Mouse (Mus musculus): ENCODE measurements around the gene Ms4a10.

The Ms4a10 gene

GRCm38 (mm10) chr19:10914870-10915269 lies 59.6 kb downstream of the Ms4a10 start:
- DNase-seq: no peak

GRCm38 (mm10) chr19:10914291-10914690 lies 60.2 kb downstream of the Ms4a10 start:
- DNase-seq: no peak

Measured in embryo, embryonic 11 days (tissue).